Mouse (Mus musculus) ES-Bruce4 (cell line): Measurements from ENCODE around the gene Nkapd1. TPM values are rescaled to one million over a fixed set of nuclear protein-coding genes. Genes with fewer than 3 reads are reported as not detected.

Experiments used
- H3K27ac ChIP-seq: 2 replicates; pipeline ENCODE4 v1.5.1; 2012; ENCODE audit warnings: low read length, inconsistent platforms; ENCODE audit not compliant: insufficient read depth
- H3K27me3 ChIP-seq: 2 replicates; pipeline ENCODE4 v1.6.1; 2012; ENCODE audit warnings: mild to moderate bottlenecking, low read length, inconsistent platforms; ENCODE audit not compliant: control insufficient read depth, poor library complexity, insufficient read depth, severe bottlenecking
- H3K36me3 ChIP-seq: 2 replicates; pipeline ENCODE4 v1.6.1; 2012; ENCODE audit warnings: inconsistent platforms, mild to moderate bottlenecking, low read length, moderate library complexity; ENCODE audit not compliant: control insufficient read depth, poor library complexity, insufficient read depth, severe bottlenecking
- H3K4me1 ChIP-seq: one replicate; pipeline ENCODE4 v1.8.1; 2011; ENCODE audit warnings: low read length; ENCODE audit not compliant: control insufficient read depth, insufficient read depth
- H3K4me3 ChIP-seq: 2 replicates; pipeline ENCODE4 v1.5.1; 2011; ENCODE audit warnings: low read depth, mild to moderate bottlenecking, low read length
- H3K9ac ChIP-seq: 2 replicates; pipeline ENCODE4 v1.6.1; 2012; ENCODE audit warnings: low read depth, mild to moderate bottlenecking, inconsistent platforms; ENCODE audit not compliant: poor library complexity, severe bottlenecking
- H3K9me3 ChIP-seq: replicated peaks from 2 replicates; pipeline ENCODE4 v1.6.1; 2012; ENCODE audit warnings: mild to moderate bottlenecking, low read length, inconsistent platforms; ENCODE audit not compliant: control insufficient read depth, poor library complexity, insufficient read depth, severe bottlenecking
- CTCF ChIP-seq: IDR thresholded peaks from one replicate; pipeline ENCODE4 v1.8.1; 2011; ENCODE audit warnings: low read depth, low read length
- EP300 ChIP-seq: IDR thresholded peaks from 2 replicates; pipeline ENCODE4 v1.6.1; 2011; ENCODE audit warnings: low read depth, low read length; ENCODE audit not compliant: insufficient read depth
- POLR2A ChIP-seq: IDR thresholded peaks from one replicate; pipeline ENCODE4 v1.8.1; 2011; ENCODE audit warnings: low read length; ENCODE audit not compliant: insufficient read depth
- polyA plus RNA-seq: library from polyadenylated mRNA; stranded (reverse); fragments of >200 nt; gene quantifications from 2 replicates; pipeline ENCODE4 v1.2.4, GENCODE M21; 2011; ENCODE audit warnings: low read depth; ENCODE audit not compliant: missing spikeins, insufficient read depth, insufficient read length

The Nkapd1 gene
- polyA plus RNA-seq, 1 experiment: 46.9 TPM

DNA sequence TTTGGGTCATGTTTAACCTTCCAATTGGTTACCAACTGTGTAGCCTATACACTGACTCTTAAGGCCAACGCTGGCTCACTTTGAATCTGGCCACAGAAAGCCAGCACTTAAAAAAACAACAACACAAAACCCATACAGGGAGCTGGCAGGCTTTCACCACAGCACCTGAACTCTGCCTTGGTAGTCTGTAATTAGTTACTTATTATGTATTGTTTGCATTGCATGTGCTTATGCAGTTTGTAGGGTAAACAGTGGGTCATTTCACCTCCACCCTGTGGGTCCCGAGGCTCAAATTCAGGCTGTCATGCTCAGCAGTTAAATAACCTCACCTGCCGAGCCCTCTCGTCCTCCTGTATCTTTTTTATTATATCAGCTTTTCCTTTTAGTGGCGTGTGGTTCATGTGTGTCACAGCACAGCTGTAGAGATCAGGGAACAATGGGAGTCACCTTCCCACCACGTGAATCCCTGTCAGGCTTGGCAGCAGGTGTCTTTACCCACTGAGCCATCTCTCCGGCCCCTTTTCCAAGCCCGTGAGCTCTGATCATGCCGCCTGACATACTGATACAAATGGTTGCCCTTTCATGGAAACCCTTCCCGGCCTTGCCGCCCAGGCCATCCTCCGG is 22.4 kb downstream of the Nkapd1 start:
- Histone ChIP-seq H3K27ac (no peak overlapping the region), H3K9me3 (no peaks in the 10 kb centered on the region), H3K9ac (no peak overlapping the region), H3K4me3 (no peak overlapping the region), H3K36me3 (peaks cover 33% of the 10 kb centered on the region), H3K4me1 (no peaks in the 10 kb centered on the region), H3K27me3 (no peaks in the 10 kb centered on the region)
- TF ChIP-seq POLR2A (no peak), EP300 (no peak), CTCF (no peak)

DNA sequence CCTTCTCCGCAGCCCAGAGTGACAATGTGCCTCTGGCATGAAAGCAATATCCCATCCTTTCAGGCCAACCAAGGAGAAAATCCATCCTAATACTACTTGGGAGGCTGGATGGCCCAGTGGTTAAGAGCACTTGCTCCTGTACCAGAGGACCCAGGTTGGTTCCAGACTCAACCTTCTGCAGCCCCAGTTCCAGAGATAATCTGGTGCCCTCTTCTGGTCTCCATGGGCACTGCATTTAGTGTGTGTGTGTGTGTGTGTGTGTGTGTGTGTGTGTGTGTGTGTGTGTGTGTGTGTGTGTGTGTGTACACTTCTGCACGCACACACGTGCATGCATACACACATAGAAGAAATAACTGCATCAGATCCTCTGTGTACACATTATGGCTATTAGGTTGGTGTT is 23.7 kb downstream of the Nkapd1 start:
- Histone ChIP-seq H3K9me3 (no peaks in the 10 kb centered on the region), H3K9ac (no peak overlapping the region), H3K4me3 (no peak overlapping the region), H3K36me3 (peaks cover 27% of the 10 kb centered on the region), H3K27me3 (no peaks in the 10 kb centered on the region), H3K27ac (no peak overlapping the region), H3K4me1 (no peaks in the 10 kb centered on the region)
- peak; percentile 56 for TF ChIP-seq CTCF
- no peak for TF ChIP-seq EP300

DNA sequence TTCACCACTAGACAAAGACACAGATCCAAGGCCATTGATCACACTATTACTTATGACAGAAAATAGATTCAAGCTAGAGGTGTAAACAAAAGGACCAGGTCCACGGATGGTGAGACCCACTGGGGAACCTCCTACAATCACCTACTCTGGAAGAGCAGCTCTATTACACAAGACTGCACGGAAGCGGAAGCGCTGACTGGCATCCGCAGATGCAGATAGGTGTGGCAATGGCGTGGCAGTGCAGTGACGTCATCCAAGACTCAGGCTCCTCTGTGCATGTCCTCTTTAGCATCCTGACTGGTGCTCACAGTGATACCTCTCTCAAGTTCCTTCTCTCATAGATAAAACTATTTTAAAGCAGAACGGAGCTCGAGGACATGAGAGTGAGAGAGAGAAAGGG is 24.3 kb downstream of the Nkapd1 start:
- Histone ChIP-seq H3K36me3 (peaks cover 22% of the 10 kb centered on the region), H3K9ac (no peak overlapping the region), H3K9me3 (no peaks in the 10 kb centered on the region), H3K4me1 (no peaks in the 10 kb centered on the region), H3K4me3 (no peak overlapping the region), H3K27me3 (no peaks in the 10 kb centered on the region), H3K27ac (no peak overlapping the region)
- no peak for TF ChIP-seq CTCF

DNA sequence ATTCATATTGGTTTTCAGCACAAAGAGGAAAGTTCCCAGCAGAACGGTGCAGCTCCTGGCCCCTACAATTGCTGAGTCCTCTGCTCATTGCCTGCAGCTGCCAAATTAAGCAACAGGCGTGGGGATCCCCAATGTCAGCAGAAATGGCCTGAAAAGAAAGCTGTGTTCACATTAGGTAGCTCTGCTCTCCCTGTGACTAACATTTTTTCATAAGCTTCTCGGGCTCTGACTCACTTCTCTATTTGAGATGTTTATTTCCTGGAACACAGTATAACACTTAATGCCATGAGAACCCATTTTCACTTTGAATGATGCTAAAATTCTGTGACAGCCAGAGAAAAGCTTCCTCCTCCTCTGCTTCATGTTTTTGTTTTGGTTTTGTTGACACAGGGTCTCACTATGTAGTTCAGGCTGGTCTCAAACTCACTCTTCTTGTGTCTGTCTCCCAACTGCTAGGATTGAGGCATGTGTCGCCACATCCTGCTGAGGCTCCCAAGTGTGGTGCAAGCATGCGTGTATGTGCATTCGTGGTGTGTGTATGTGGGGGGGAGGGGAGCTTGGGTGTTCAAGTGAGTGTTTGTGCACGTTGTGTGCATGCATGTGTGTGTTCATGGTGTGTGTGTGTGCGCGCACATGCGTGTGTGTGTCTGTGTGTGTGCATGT is 26.3 kb downstream of the Nkapd1 start:
- Histone ChIP-seq H3K9ac (no peak overlapping the region), H3K9me3 (no peaks in the 10 kb centered on the region), H3K27me3 (no peaks in the 10 kb centered on the region), H3K4me1 (no peaks in the 10 kb centered on the region), H3K36me3 (peaks cover 5% of the 10 kb centered on the region), H3K4me3 (no peak overlapping the region), H3K27ac (no peak overlapping the region)
- no peak for TF ChIP-seq POLR2A
- no peak for TF ChIP-seq EP300

DNA sequence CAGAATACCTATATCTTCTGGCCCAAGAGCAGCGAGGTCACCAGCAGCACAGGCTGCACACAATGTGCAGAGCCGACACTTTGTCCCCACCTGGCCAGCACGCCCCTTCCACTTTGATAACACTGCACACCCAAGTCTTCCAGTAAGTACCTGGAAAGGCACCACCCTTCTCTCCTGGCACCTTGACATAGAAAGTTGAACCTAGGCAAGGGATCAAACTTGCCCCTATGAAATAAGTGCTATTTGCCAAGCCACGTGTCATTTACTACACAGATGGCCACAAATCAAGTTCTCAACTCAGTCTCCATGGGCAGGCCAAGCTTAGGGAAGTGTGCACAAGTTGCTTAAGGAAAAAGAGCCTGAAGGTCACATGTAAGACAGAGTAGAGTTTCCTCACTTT is 30.3 kb downstream of the Nkapd1 start:
- Histone ChIP-seq H3K36me3 (no peaks in the 10 kb centered on the region), H3K4me3 (no peak overlapping the region), H3K4me1 (no peaks in the 10 kb centered on the region), H3K27ac (no peak overlapping the region), H3K9me3 (no peaks in the 10 kb centered on the region), H3K9ac (no peak overlapping the region), H3K27me3 (no peaks in the 10 kb centered on the region)
- TF ChIP-seq EP300 (no peak), POLR2A (no peak), CTCF (no peak)

DNA sequence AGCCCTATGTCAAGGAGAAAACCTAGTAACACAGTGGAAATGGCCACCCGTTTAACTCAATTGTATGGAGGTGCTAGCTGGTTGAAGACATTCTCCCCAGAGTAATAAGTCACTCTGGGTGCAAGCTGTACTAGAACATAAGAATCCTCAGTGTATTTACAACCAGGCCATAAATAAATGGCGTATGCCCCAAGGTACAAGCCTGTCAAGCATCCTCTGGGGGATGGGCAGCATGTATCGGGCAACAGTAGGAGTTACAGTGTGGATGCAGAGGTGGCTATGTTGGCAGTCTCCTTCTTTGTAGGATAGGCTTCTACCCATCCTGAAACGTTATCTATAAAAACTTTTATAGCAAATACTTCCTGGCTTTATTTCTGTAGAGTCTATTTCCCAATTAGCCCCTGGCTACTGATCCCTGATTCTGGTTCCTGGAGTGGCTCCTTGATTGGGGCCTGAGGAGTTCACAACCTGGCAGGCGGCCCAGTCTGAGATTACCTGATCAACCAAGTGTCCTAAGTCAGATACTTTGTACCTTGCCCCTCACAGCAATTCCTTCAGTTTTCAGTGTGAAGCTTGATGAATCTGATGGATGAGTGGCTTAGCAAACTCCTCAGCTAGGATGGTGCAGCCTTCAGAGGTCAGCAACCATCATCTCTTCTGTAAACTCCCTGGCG is 32.0 kb downstream of the Nkapd1 start:
- TF ChIP-seq CTCF (no peak), EP300 (no peak), POLR2A (no peak)
- no peaks in the 10 kb centered on the region for H3K4me1 ChIP-seq
- no peaks in the 10 kb centered on the region for H3K9me3 ChIP-seq
- H3K9ac ChIP-seq: no peak overlapping the region
- H3K4me3 ChIP-seq: no peak overlapping the region
- H3K27ac ChIP-seq: no peak overlapping the region
- no peaks in the 10 kb centered on the region for H3K27me3 ChIP-seq
- no peaks in the 10 kb centered on the region for H3K36me3 ChIP-seq
